Mouse (Mus musculus) urinary bladder, postnatal 4 days (tissue): ENCODE data around the gene Ssx9.
"Not testable (repeated sequence)": the region's sequence is repeated elsewhere in the genome, so short reads cannot be mapped to it uniquely, and the experiment has no call there.

ENCODE experiments used
- DNase-seq, 2 experiments: peaks; one replicate each; pipeline ENCODE4 v3.0.0; 2021 to 2022; ENCODE audit warnings: low spot score in 2 of 2

The Ssx9 gene

DNA sequence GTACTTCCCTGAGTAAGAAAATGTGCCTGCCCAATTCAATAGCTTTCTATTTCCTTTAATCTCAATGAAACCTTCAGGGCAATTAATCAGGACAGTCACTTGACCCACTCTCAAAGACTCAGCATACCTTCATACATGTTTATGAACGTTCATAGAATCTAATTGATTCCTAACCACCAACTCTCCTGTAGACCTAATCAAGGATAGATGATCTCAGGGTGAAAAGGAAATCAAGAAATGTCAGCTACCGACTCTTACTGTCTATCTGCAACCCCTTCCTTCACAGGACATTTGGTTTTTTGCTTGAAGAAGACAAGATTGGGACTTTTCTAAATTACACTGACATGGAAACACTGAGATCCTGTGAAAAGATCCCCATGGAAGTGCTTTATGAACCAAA is at the start of gene Ssx9:
Gene Ssx9, plus strand, starts transcription at position 301 of the 400 bp plus-strand sequence.
- not testable (repeated sequence) for DNase-seq

DNA sequence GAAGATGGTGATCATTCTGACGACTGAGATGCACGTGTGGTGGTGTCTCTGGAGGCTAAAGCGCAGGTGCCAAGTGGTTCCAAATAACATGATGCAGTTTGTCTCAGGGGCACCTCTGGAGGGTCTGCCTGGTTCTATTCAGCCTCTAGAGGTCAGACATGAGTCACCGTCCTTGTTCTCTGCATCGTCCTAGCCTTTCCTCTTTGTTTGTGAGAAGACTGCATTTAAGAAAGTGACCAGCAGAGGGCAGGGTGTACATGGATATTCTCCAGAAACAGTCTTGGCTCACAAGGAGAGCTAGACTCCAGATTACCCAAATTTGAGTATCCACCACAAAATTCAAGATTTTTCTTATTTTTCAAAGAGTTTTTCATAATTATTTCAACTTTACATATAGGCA is 15.3 kb upstream of the Ssx9 start:
- DNase-seq = no peak

DNA sequence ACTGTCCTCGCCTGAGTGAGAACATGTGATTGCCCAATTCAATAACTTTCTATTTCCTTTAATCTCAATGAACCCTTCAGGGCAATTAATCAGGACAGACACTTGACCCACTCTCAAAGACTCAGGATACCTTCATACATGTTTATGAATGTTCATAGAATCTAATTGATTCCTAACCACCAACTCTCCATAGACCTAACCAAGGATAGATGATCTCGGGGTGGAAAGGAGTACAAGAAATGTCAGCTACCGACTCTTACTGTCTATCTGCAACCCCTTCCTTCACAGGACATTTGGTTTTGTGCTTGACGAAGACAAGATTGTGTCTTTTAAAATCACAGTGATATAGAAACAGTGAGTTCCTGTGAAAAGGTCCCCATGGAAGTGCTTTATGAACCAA is 55.2 kb downstream of the Ssx9 start, which contains the start of gene Ssxb5:
Gene Ssxb5, plus strand, starts transcription at position 301 of the 400 bp plus-strand sequence.
- DNase-seq = not testable (repeated sequence)
